Mouse (Mus musculus): ENCODE results near the gene Hoxd8.

GRCm38 (mm10) chr2:74710929-74711543, 6.6 kb downstream of the Hoxd8 start:
- TF ChIP-seq POLR2A (IDR thresholded peaks at IDR 0.05; ENCODE audit: borderline replicate concordance, insufficient read depth, low read length) = no peak
- no peak for TF ChIP-seq CTCF (IDR thresholded peaks at IDR 0.05; ENCODE audit: borderline replicate concordance, insufficient read depth, low read depth, low read length)

Data from cerebellum, adult 2 months (tissue).